Mouse (Mus musculus): ENCODE measurements at regions not wholly inside any gene's neighbourhood (a gene's known extent, or its start where the extent isn't known, plus 50 kb on each side); places are given as distances from the start of the nearest gene placed in this dataset.

GRCm38 (mm10) chr11:112463121-112463520 is 318.9 kb upstream of the Sox9 start:
- H3K4me3 ChIP-seq (ENCODE audit: low read depth, low read length), result no peak overlapping the region
- WGBS (ENCODE audit: insufficient replicate concordance), result 63% methylated on average over 1 of the region's 1 CpGs
- no peak overlapping the region for H3K27ac ChIP-seq (ENCODE audit: low read length)
- no peak overlapping the region for H3K4me2 ChIP-seq (ENCODE audit: low read depth, low read length)
- no peak overlapping the region for H3K9ac ChIP-seq (ENCODE audit: low read depth, low read length)
- H3K36me3 ChIP-seq (ENCODE audit: control insufficient read depth, insufficient read depth), result no peaks in the 10 kb centered on the region
- no peaks in the 10 kb centered on the region for H3K4me1 ChIP-seq (ENCODE audit: control insufficient read depth, low read depth, low read length)
- H3K9me3 ChIP-seq (replicated peaks; ENCODE audit: control insufficient read depth, low read length), result no peaks in the 10 kb centered on the region
- no peak for ATAC-seq (ENCODE audit: low read depth)
- H3K27me3 ChIP-seq (ENCODE audit: control insufficient read depth, insufficient read depth, low read depth, low read length), result no peaks in the 10 kb centered on the region

- H3K9me3 ChIP-seq (replicated peaks; ENCODE audit: control insufficient read depth, low read length), result no peaks in the 10 kb centered on the region
- no peaks in the 10 kb centered on the region for H3K4me1 ChIP-seq (ENCODE audit: control insufficient read depth, low read depth, low read length)
- no peak overlapping the region for H3K9ac ChIP-seq (ENCODE audit: low read depth, low read length)
- H3K27ac ChIP-seq (ENCODE audit: low read length), result no peak overlapping the region
- H3K27me3 ChIP-seq (ENCODE audit: control insufficient read depth, insufficient read depth, low read depth, low read length), result no peaks in the 10 kb centered on the region
- H3K36me3 ChIP-seq (ENCODE audit: control insufficient read depth, insufficient read depth), result no peaks in the 10 kb centered on the region
- ATAC-seq (ENCODE audit: low read depth), result no peak
- H3K4me3 ChIP-seq (ENCODE audit: low read depth, low read length), result no peak overlapping the region
- 55% methylated on average over 4 of the region's 4 CpGs for WGBS (ENCODE audit: insufficient replicate concordance)
- no peak overlapping the region for H3K4me2 ChIP-seq (ENCODE audit: low read depth, low read length)
Observed at GRCm38 (mm10) chr11:112464386-112464785, 317.6 kb upstream of the Sox9 start.

GRCm38 (mm10) chr11:112470336-112470735 is 311.7 kb upstream of the Sox9 start:
- 53% methylated on average over 3 of the region's 3 CpGs for WGBS (ENCODE audit: insufficient replicate concordance)
- Histone ChIP-seq H3K4me1 (ENCODE audit: control insufficient read depth, low read depth, low read length) (no peaks in the 10 kb centered on the region), H3K27me3 (ENCODE audit: control insufficient read depth, insufficient read depth, low read depth, low read length) (no peaks in the 10 kb centered on the region), H3K36me3 (ENCODE audit: control insufficient read depth, insufficient read depth) (no peaks in the 10 kb centered on the region), H3K9ac (ENCODE audit: low read depth, low read length) (no peak overlapping the region), H3K4me2 (ENCODE audit: low read depth, low read length) (no peak overlapping the region), H3K9me3 (replicated peaks; ENCODE audit: control insufficient read depth, low read length) (no peaks in the 10 kb centered on the region), H3K27ac (ENCODE audit: low read length) (no peak overlapping the region), H3K4me3 (ENCODE audit: low read depth, low read length) (no peak overlapping the region)
- no peak for ATAC-seq (ENCODE audit: low read depth)

- WGBS (ENCODE audit: insufficient replicate concordance), result 66% methylated on average over 7 of the region's 7 CpGs
- ATAC-seq (ENCODE audit: low read depth), result no peak
- H3K27ac ChIP-seq (ENCODE audit: low read length), result no peak overlapping the region
- H3K4me3 ChIP-seq (ENCODE audit: low read depth, low read length), result no peak overlapping the region
- no peaks in the 10 kb centered on the region for H3K9me3 ChIP-seq (replicated peaks; ENCODE audit: control insufficient read depth, low read length)
- H3K4me2 ChIP-seq (ENCODE audit: low read depth, low read length), result no peak overlapping the region
- no peaks in the 10 kb centered on the region for H3K4me1 ChIP-seq (ENCODE audit: control insufficient read depth, low read depth, low read length)
- no peaks in the 10 kb centered on the region for H3K36me3 ChIP-seq (ENCODE audit: control insufficient read depth, insufficient read depth)
- no peaks in the 10 kb centered on the region for H3K27me3 ChIP-seq (ENCODE audit: control insufficient read depth, insufficient read depth, low read depth, low read length)
- no peak overlapping the region for H3K9ac ChIP-seq (ENCODE audit: low read depth, low read length)
Observed at GRCm38 (mm10) chr11:112473237-112473636, 308.8 kb upstream of the Sox9 start.

GRCm38 (mm10) chr11:112473681-112474080 is 308.3 kb upstream of the Sox9 start:
- ATAC-seq (ENCODE audit: low read depth), result no peak
- no peak overlapping the region for H3K4me2 ChIP-seq (ENCODE audit: low read depth, low read length)
- H3K27ac ChIP-seq (ENCODE audit: low read length), result no peak overlapping the region
- WGBS (ENCODE audit: insufficient replicate concordance), result 54% methylated on average over 6 of the region's 6 CpGs
- no peaks in the 10 kb centered on the region for H3K9me3 ChIP-seq (replicated peaks; ENCODE audit: control insufficient read depth, low read length)
- no peak overlapping the region for H3K9ac ChIP-seq (ENCODE audit: low read depth, low read length)
- H3K4me3 ChIP-seq (ENCODE audit: low read depth, low read length), result no peak overlapping the region
- H3K36me3 ChIP-seq (ENCODE audit: control insufficient read depth, insufficient read depth), result no peaks in the 10 kb centered on the region
- no peaks in the 10 kb centered on the region for H3K4me1 ChIP-seq (ENCODE audit: control insufficient read depth, low read depth, low read length)
- no peaks in the 10 kb centered on the region for H3K27me3 ChIP-seq (ENCODE audit: control insufficient read depth, insufficient read depth, low read depth, low read length)

- Histone ChIP-seq H3K9ac (ENCODE audit: low read depth, low read length) (no peak overlapping the region), H3K27me3 (ENCODE audit: control insufficient read depth, insufficient read depth, low read depth, low read length) (no peaks in the 10 kb centered on the region), H3K4me2 (ENCODE audit: low read depth, low read length) (no peak overlapping the region), H3K9me3 (replicated peaks; ENCODE audit: control insufficient read depth, low read length) (no peaks in the 10 kb centered on the region), H3K4me1 (ENCODE audit: control insufficient read depth, low read depth, low read length) (no peaks in the 10 kb centered on the region), H3K36me3 (ENCODE audit: control insufficient read depth, insufficient read depth) (no peaks in the 10 kb centered on the region), H3K27ac (ENCODE audit: low read length) (no peak overlapping the region), H3K4me3 (ENCODE audit: low read depth, low read length) (no peak overlapping the region)
- WGBS (ENCODE audit: insufficient replicate concordance), result 68% methylated on average over 11 of the region's 11 CpGs
- no peak for ATAC-seq (ENCODE audit: low read depth)
Observed at GRCm38 (mm10) chr11:112480360-112480759, 301.7 kb upstream of the Sox9 start.

GRCm38 (mm10) chr11:112501781-112502180 is 280.2 kb upstream of the Sox9 start:
- no peaks in the 10 kb centered on the region for H3K36me3 ChIP-seq (ENCODE audit: control insufficient read depth, insufficient read depth)
- no peak for ATAC-seq (ENCODE audit: low read depth)
- H3K9ac ChIP-seq (ENCODE audit: low read depth, low read length), result no peak overlapping the region
- no peak overlapping the region for H3K27ac ChIP-seq (ENCODE audit: low read length)
- no peaks in the 10 kb centered on the region for H3K4me1 ChIP-seq (ENCODE audit: control insufficient read depth, low read depth, low read length)
- H3K9me3 ChIP-seq (replicated peaks; ENCODE audit: control insufficient read depth, low read length), result no peaks in the 10 kb centered on the region
- H3K27me3 ChIP-seq (ENCODE audit: control insufficient read depth, insufficient read depth, low read depth, low read length), result no peaks in the 10 kb centered on the region
- H3K4me3 ChIP-seq (ENCODE audit: low read depth, low read length), result no peak overlapping the region
- H3K4me2 ChIP-seq (ENCODE audit: low read depth, low read length), result no peak overlapping the region
- WGBS (ENCODE audit: insufficient replicate concordance), result 18% methylated on average over 5 of the region's 5 CpGs

GRCm38 (mm10) chr11:112519076-112519475 is 262.9 kb upstream of the Sox9 start:
- Histone ChIP-seq H3K4me1 (ENCODE audit: control insufficient read depth, low read depth, low read length) (no peaks in the 10 kb centered on the region), H3K4me2 (ENCODE audit: low read depth, low read length) (no peak overlapping the region), H3K9ac (ENCODE audit: low read depth, low read length) (no peak overlapping the region), H3K9me3 (replicated peaks; ENCODE audit: control insufficient read depth, low read length) (no peaks in the 10 kb centered on the region), H3K27ac (ENCODE audit: low read length) (no peak overlapping the region), H3K36me3 (ENCODE audit: control insufficient read depth, insufficient read depth) (no peaks in the 10 kb centered on the region), H3K27me3 (ENCODE audit: control insufficient read depth, insufficient read depth, low read depth, low read length) (no peaks in the 10 kb centered on the region), H3K4me3 (ENCODE audit: low read depth, low read length) (no peak overlapping the region)
- 60% methylated on average over 8 of the region's 8 CpGs for WGBS (ENCODE audit: insufficient replicate concordance)
- no peak for ATAC-seq (ENCODE audit: low read depth)

GRCm38 (mm10) chr11:112524983-112525382 is 257.0 kb upstream of the Sox9 start:
- Histone ChIP-seq H3K27ac (ENCODE audit: low read length) (no peak overlapping the region), H3K9ac (ENCODE audit: low read depth, low read length) (no peak overlapping the region), H3K4me1 (ENCODE audit: control insufficient read depth, low read depth, low read length) (no peaks in the 10 kb centered on the region), H3K9me3 (replicated peaks; ENCODE audit: control insufficient read depth, low read length) (no peaks in the 10 kb centered on the region), H3K4me2 (ENCODE audit: low read depth, low read length) (no peak overlapping the region), H3K36me3 (ENCODE audit: control insufficient read depth, insufficient read depth) (no peaks in the 10 kb centered on the region), H3K27me3 (ENCODE audit: control insufficient read depth, insufficient read depth, low read depth, low read length) (no peaks in the 10 kb centered on the region), H3K4me3 (ENCODE audit: low read depth, low read length) (no peak overlapping the region)
- ATAC-seq (ENCODE audit: low read depth), result no peak
- 53% methylated on average over 3 of the region's 3 CpGs for WGBS (ENCODE audit: insufficient replicate concordance)

- WGBS (ENCODE audit: insufficient replicate concordance), result 41% methylated on average over 6 of the region's 6 CpGs
- no peaks in the 10 kb centered on the region for H3K36me3 ChIP-seq (ENCODE audit: control insufficient read depth, insufficient read depth)
Observed at GRCm38 (mm10) chr11:112542573-112542972, 239.5 kb upstream of the Sox9 start.

More at GRCm38 (mm10) chr11:112542573-112542972, 239.5 kb upstream of the Sox9 start:
- no peaks in the 10 kb centered on the region for H3K9me3 ChIP-seq (replicated peaks; ENCODE audit: control insufficient read depth, low read length)
- no peak overlapping the region for H3K27ac ChIP-seq (ENCODE audit: low read length)
- no peaks in the 10 kb centered on the region for H3K27me3 ChIP-seq (ENCODE audit: control insufficient read depth, insufficient read depth, low read depth, low read length)
- ATAC-seq (ENCODE audit: low read depth), result no peak
- H3K9ac ChIP-seq (ENCODE audit: low read depth, low read length), result no peak overlapping the region
- no peaks in the 10 kb centered on the region for H3K4me1 ChIP-seq (ENCODE audit: control insufficient read depth, low read depth, low read length)
- no peak overlapping the region for H3K4me2 ChIP-seq (ENCODE audit: low read depth, low read length)
- no peak overlapping the region for H3K4me3 ChIP-seq (ENCODE audit: low read depth, low read length)
